Comparison of ENCODE assay signal across 8 mouse cellular contexts in genomic region chr14:78848477-78848876, GRCm38 (mm10). TPM values are rescaled to one million over a fixed set of nuclear protein-coding genes. Genes with fewer than 3 reads are reported as not detected.
A peak's percentile ranks its signal among the peaks of the same experiment; 100 is the strongest.
DNase-seq lines count a peak whose midpoint lies in the region; ATAC-seq and TF ChIP-seq lines count a peak whose summit lies in the region.

No protein-coding gene starts in this region.

- H3K4me1 ChIP-seq in kidney, embryonic 16.5 days (ENCODE audit: insufficient read depth, low read length), result peaks cover 25% of the 10 kb centered on the region
- no peaks in the 10 kb centered on the region for H3K4me1 ChIP-seq in embryonic facial prominence, embryonic 11.5 days (ENCODE audit: control insufficient read depth, insufficient read depth, low read length)
- peaks cover 12% of the 10 kb centered on the region for H3K4me1 ChIP-seq in intestine, embryonic 15.5 days (replicated peaks)

- no peaks in the 10 kb centered on the region for H3K9me3 ChIP-seq in kidney, embryonic 16.5 days (ENCODE audit: low read length)
- H3K9me3 ChIP-seq in embryonic facial prominence, embryonic 11.5 days (replicated peaks; ENCODE audit: control insufficient read depth, low read length), result no peaks in the 10 kb centered on the region
- H3K9me3 ChIP-seq in intestine, embryonic 15.5 days, result no peaks in the 10 kb centered on the region

- no peaks in the 10 kb centered on the region for H3K27me3 ChIP-seq in kidney, embryonic 16.5 days (ENCODE audit: insufficient read depth, low read length)
- no peaks in the 10 kb centered on the region for H3K27me3 ChIP-seq in embryonic facial prominence, embryonic 11.5 days (ENCODE audit: control insufficient read depth, insufficient read depth, low read length)
- no peaks in the 10 kb centered on the region for H3K27me3 ChIP-seq in intestine, embryonic 15.5 days (replicated peaks)
- H3K27me3 ChIP-seq in myocyte (ENCODE audit: control insufficient read depth, insufficient read depth, insufficient read length), result no peaks in the 10 kb centered on the region

- H3K27ac ChIP-seq in kidney, embryonic 16.5 days (ENCODE audit: low read length), result peak overlapping the region; percentile 94
- H3K27ac ChIP-seq in embryonic facial prominence, embryonic 11.5 days (replicated peaks; ENCODE audit: low read depth, low read length), result peak overlapping the region; percentile 73
- peak overlapping the region; percentile 91 for H3K27ac ChIP-seq in intestine, embryonic 15.5 days

- no peaks in the 10 kb centered on the region for H3K79me2 ChIP-seq in myocyte (ENCODE audit: control insufficient read depth, insufficient read depth)

- TF ChIP-seq POLR2A in myocyte (IDR thresholded peaks at IDR 0.05; ENCODE audit: insufficient read length, low read depth), result no peak

- ATAC-seq in kidney, embryonic 16.5 days (ENCODE audit: low FRiP score, low TSS enrichment), result peak; percentile 64
- no peak for ATAC-seq in embryonic facial prominence, embryonic 11.5 days (replicated peaks; ENCODE audit: insufficient number of reproducible peaks, low FRiP score, low TSS enrichment, low read depth)
- ATAC-seq in intestine, embryonic 15.5 days, result peak; percentile 15
- no peak for ATAC-seq in granulocyte monocyte progenitor cell, adult 5-6 weeks (replicated peaks; ENCODE audit: poor library complexity, severe bottlenecking)

- H3ac ChIP-seq in myocyte (ENCODE audit: control insufficient read depth, insufficient read length), result peak overlapping the region; percentile 56

- peak overlapping the region; percentile 79 for H3K9ac ChIP-seq in kidney, embryonic 16.5 days (replicated peaks; ENCODE audit: low read length)
- peak overlapping the region; percentile 94 for H3K9ac ChIP-seq in embryonic facial prominence, embryonic 11.5 days (replicated peaks; ENCODE audit: low read length)
- H3K9ac ChIP-seq in intestine, embryonic 15.5 days, result peak overlapping the region; percentile 93

- no peak for DNase-seq in kidney, postnatal 25 days
- peak; percentile 11 for DNase-seq in embryonic facial prominence, embryonic 11.5 days (ENCODE audit: low spot score)
- DNase-seq in urinary bladder, adult 18-20 months (ENCODE audit: low spot score in 2 of 2), result no peak
- no peak for DNase-seq in adipocyte (ENCODE audit: low spot score)

- H3K36me3 ChIP-seq in kidney, embryonic 16.5 days (ENCODE audit: insufficient read depth, low read length), result no peaks in the 10 kb centered on the region
- H3K36me3 ChIP-seq in embryonic facial prominence, embryonic 11.5 days (replicated peaks; ENCODE audit: control insufficient read depth, insufficient read depth, low read depth, low read length), result no peaks in the 10 kb centered on the region
- H3K36me3 ChIP-seq in intestine, embryonic 15.5 days, result no peaks in the 10 kb centered on the region
- no peaks in the 10 kb centered on the region for H3K36me3 ChIP-seq in myocyte (ENCODE audit: control insufficient read depth, insufficient read depth)

- peak overlapping the region; percentile 67 for H3K4me2 ChIP-seq in kidney, embryonic 16.5 days (replicated peaks; ENCODE audit: low read depth, low read length)
- H3K4me2 ChIP-seq in embryonic facial prominence, embryonic 11.5 days (ENCODE audit: low read depth, low read length), result peak overlapping the region; percentile 82
- peak overlapping the region; percentile 89 for H3K4me2 ChIP-seq in intestine, embryonic 15.5 days (replicated peaks)
- peak overlapping the region; percentile 65 for H3K4me2 ChIP-seq in myocyte (ENCODE audit: low read depth)

- whole genome bisulfite sequencing in kidney, embryonic 16.5 days, result 3% methylated on average over 3 of the region's 3 CpGs
- WGBS in embryonic facial prominence, embryonic 11.5 days, result 4% methylated on average over 3 of the region's 3 CpGs
- under 1% methylated on average over 3 of the region's 3 CpGs for WGBS in intestine, embryonic 15.5 days

- H3K4me3 ChIP-seq in kidney, embryonic 16.5 days (ENCODE audit: low read length), result peak overlapping the region; percentile 63
- H3K4me3 ChIP-seq in embryonic facial prominence, embryonic 11.5 days (ENCODE audit: low read depth, low read length), result peak overlapping the region; percentile 78
- peak overlapping the region; percentile 95 for H3K4me3 ChIP-seq in intestine, embryonic 15.5 days (replicated peaks)
- peak overlapping the region; percentile 41 for H3K4me3 ChIP-seq in myocyte

TF ChIP-seq in myocyte, 11 proteins besides CTCF, POLR2A, EP300 and RAD21:
- no peak for TF ChIP-seq SRF (IDR thresholded peaks at IDR 0.05; ENCODE audit: control insufficient read depth, insufficient read length, low read depth)
- TF ChIP-seq MYOD1 (IDR thresholded peaks at IDR 0.05; ENCODE audit: control insufficient read depth in 1 of 3, insufficient read length in 2 of 3, low read depth in 2 of 3), result no peak
- TF ChIP-seq POLR2AphosphoS2 (IDR thresholded peaks at IDR 0.05; ENCODE audit: insufficient read length, low read depth), result no peak
- no peak for TF ChIP-seq MYOG (IDR thresholded peaks at IDR 0.05; ENCODE audit: control insufficient read depth in 1 of 3, insufficient read depth in 1 of 3, insufficient read length in 2 of 3, low read depth in 2 of 3)
- no peak for TF ChIP-seq TCF12 (IDR thresholded peaks at IDR 0.05; ENCODE audit: insufficient read depth, poor library complexity, severe bottlenecking)
- no peak for TF ChIP-seq TCF3 (IDR thresholded peaks at IDR 0.05; ENCODE audit: insufficient read length, low read depth)
- TF ChIP-seq REST (IDR thresholded peaks at IDR 0.05; ENCODE audit: insufficient read depth, insufficient read length), result no peak
- no peak for TF ChIP-seq USF1 (IDR thresholded peaks at IDR 0.05; ENCODE audit: low read depth)
- TF ChIP-seq MAX (IDR thresholded peaks at IDR 0.05; ENCODE audit: low read depth), result no peak
- no peak for TF ChIP-seq CEBPB (IDR thresholded peaks at IDR 0.05; ENCODE audit: insufficient read depth, poor library complexity, severe bottlenecking)

RNA-seq across cellular contexts. Expression of gene Vwa8, which starts 0.4 kb away (rescaled TPM):
- 16.0 and 18.6 TPM in 2 replicates for polyA plus RNA-seq in kidney, embryonic 16.5 days (2015; fragmentation: Nextera tagmentation; extraction: Ambion mirVana)
- 8.1 and 8.7 TPM in 2 replicates for polyA plus RNA-seq in embryonic facial prominence, embryonic 11.5 days (2014; fragmentation: Nextera tagmentation; extraction: Ambion mirVana)
- polyA plus RNA-seq in intestine, embryonic 15.5 days (2015; fragmentation: Nextera tagmentation; extraction: Ambion mirVana), result 13.5 and 13.8 TPM in 2 replicates
- 20.1 TPM for polyA plus RNA-seq in myocyte (2012; fragmentation: generic; extraction: Trizol)
- 18.5 and 23.2 TPM in 2 replicates for total RNA-seq in granulocyte monocyte progenitor cell, adult 5-6 weeks (2014; fragmentation: Nextera tagmentation)
- 22.2 and 26.5 TPM in 2 replicates for total RNA-seq in granulocyte monocyte progenitor cell, adult 5-6 weeks (2017)

Comparison
In these comparisons a context has a peak if more than half of its experiments do, and no peak if none do; other contexts are left out.
1. ATAC-seq: peak in kidney, embryonic 16.5 days (single experiment) and intestine, embryonic 15.5 days (single experiment); none in embryonic facial prominence, embryonic 11.5 days (single experiment) and granulocyte monocyte progenitor cell, adult 5-6 weeks (single experiment).
2. H3K4me3 ChIP-seq: peak in every context shown above with its lines; median percentile 95 in intestine, embryonic 15.5 days; 78 in embryonic facial prominence, embryonic 11.5 days; 63 in kidney, embryonic 16.5 days; 41 in myocyte.
3. Peak in every context shown above with its lines, with median percentiles within 50 percentile points of each other: H3K27ac ChIP-seq, H3K4me2 ChIP-seq and H3K9ac ChIP-seq.